Mouse (Mus musculus): ENCODE results near the gene Pdilt. TPM values are rescaled to one million over a fixed set of nuclear protein-coding genes. Genes with fewer than 3 reads are reported as not detected.
"Not testable (repeated sequence)": the region's sequence is repeated elsewhere in the genome, so short reads cannot be mapped to it uniquely, and the experiment has no call there.

The Pdilt gene
- under 1 TPM in 1 of 4 experiments, not detected in 3; 0.12 TPM for total RNA-seq (2022)

DNA sequence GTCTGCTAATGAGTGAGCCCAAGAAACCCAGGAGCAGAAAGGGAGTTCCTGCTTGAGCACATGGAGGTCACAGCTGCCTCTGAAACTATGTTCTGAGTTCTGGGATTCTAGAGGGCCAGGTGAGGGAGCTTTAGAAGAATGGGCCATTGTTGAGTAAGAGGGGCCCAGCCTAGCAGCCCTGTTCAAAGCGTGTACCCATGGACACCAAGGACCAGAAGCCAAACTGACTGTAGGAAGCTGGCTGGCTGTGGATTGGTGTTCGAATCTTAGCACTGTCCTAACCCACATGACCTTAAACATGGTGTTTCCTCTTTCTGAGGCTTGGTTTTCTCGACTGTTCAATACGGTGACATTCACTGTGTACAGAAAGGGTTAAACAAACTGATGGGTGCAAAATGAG is at the start of gene Pdilt:
Gene Pdilt (minus strand): TSS at position 101 of the 400 bp plus-strand sequence.
- no peak for DNase-seq (ENCODE audit: low spot score)

GRCm38 (mm10) chr7:119562476-119562875 is 39.2 kb upstream of the Pdilt start:
- not testable (repeated sequence) for DNase-seq (ENCODE audit: low spot score)

GRCm38 (mm10) chr7:119561441-119561840 is 38.2 kb upstream of the Pdilt start:
- DNase-seq (ENCODE audit: low spot score) = no peak

DNA sequence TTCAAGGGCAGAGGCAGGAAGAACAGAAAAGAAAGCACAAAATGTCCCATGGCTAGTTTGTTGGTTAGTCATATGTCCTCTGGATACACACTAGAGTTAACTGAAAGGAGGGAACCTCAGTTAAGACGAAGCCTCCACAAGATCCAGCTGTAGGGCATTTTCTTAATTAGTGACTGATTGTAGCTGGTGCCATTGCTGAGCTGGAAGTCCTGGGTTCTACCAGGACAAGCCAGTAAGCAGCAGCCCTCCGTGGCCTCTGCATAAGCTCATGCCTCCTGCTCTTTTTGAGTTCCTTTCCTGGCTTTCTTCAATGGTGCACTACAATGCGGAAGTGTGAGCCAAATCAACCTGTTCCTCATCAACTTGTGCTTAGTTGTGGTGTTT is 37.2 kb upstream of the Pdilt start:
- DNase-seq (ENCODE audit: low spot score) = no peak

- no peak for DNase-seq (ENCODE audit: low spot score)
Measured at GRCm38 (mm10) chr7:119559789-119560451, 36.6 kb upstream of the Pdilt start.

DNA sequence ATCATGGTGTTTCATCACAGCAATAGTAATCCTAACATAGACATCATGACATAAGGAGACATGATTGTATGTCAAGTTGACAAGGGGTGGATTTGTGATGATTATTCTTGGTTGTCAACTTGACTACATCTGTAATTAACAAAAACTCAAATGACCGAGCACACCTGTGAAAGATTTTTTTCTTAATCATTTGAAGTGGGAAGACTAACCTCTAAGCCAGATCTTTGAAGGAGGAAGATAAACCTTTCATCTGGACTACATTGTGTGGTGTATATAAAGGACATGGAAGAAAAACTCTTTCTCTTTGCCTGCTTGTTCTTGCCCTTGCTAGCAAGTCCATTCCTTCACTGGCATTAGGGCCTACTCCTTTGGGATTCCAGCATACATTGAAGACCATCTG is 30.8 kb upstream of the Pdilt start, which contains the start of gene Acsm2:
Gene Acsm2 (plus strand): TSS at position 301 of the 400 bp plus-strand sequence.
- DNase-seq (ENCODE audit: low spot score) = no peak

GRCm38 (mm10) chr7:119550471-119551222 is 27.4 kb upstream of the Pdilt start:
- no peak for DNase-seq (ENCODE audit: low spot score)

DNA sequence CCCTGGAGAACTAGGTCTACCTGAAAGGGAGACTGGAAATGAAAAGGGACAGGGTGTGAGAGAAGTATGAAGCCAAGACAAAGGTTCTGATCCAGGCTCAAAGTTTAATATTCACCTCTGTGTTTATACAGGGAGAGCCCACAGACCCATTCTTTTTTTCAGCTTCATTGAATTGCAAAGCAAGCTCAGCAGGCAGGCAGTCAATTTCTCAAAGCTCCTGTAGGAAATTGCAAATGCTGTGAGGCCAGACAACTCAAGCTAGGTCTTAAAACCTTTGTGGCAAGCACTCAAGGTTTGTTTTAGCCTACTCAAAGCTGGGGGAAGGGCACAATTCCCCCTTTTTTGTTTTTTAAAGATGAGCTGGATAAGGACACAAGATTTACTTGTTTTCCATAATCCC is 22.3 kb upstream of the Pdilt start:
- no peak for DNase-seq (ENCODE audit: low spot score)

DNA sequence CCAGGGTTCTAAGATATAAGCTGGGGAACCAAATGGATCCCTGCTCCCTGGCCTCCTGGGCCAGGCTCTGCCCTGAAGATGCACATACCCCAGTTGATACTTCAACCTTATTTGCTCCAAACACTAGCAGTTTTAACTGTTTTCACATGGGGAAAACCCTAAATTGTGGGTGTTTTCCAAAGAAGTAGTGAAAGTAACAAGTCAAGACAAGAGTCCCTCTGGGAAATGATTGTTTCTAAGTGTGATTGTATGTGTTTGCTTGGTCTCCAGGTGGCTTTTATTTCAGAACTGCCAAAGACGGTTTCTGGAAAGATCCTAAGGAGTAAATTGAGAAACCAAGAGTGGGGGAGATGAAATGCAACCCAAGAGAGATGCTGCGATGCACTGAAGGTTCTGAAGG is 19.2 kb upstream of the Pdilt start:
- DNase-seq (ENCODE audit: low spot score) = no peak

DNA sequence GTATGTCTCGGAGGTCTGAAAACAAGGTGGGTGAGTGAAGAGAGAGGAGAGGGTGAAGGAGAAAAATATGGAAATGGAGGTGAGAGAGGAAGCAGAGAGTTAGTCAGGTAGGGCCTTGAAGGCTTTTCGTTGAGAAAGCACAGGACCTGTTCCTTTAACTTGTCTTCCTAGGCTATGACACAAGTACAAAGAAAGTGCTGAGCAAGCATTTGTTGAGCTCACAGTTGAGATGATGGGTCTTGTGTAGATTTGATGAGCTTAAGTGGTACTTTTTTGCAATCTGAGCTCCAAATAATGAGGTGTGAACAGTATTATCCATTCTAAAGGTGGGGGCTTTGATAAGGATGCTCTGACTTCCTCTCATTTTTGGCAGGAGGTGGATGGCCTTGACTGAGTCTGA is 11.1 kb upstream of the Pdilt start:
- no peak for DNase-seq (ENCODE audit: low spot score)

- no peak for DNase-seq (ENCODE audit: low spot score)
Measured at GRCm38 (mm10) chr7:119532924-119533323, 9.6 kb upstream of the Pdilt start.

DNA sequence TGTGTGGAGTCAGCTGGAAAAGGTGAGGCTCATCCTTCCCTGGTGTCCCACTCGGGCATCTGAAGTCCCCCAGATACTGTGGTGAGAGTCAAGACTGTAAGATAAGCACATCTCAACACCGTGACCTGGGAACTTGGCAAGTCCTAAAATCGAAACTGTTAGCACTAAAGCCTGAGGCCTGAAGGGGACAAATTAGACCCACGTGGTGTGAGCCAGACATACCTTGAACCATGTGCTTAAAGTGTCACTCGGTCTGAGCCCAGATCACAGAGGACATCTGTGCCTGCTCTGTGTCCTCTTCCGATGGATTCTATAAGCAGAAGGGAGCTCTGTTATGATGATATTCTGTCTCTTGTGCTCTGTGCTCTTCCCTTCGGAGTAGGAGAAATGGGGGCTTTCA is 5.3 kb upstream of the Pdilt start:
- no peak for DNase-seq (ENCODE audit: low spot score)

- no peak for DNase-seq (ENCODE audit: low spot score)
Measured at GRCm38 (mm10) chr7:119527548-119527947, 4.3 kb upstream of the Pdilt start.

- DNase-seq (ENCODE audit: low spot score) = no peak
Measured at GRCm38 (mm10) chr7:119527135-119527534, 3.8 kb upstream of the Pdilt start.

DNA sequence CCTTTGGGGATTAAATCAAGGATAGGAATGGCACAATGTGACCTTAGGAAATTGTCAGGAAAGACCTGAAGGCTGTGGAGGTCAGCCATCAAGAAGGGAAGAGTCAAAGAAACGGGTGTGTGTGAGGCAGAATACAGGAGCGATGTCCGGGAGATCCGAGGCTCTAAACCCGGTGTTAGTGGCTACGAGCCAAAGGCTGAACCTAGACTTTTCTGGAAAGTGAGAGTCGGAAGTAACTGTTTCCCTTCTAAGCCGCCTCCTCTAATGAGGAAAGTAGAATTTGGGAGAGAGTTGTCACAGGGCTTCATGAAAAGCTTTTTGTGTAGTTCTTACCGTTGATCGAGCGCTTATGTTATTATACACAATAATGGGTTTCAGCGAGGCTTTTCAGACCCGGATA is 3.2 kb upstream of the Pdilt start:
- DNase-seq (ENCODE audit: low spot score) = no peak

DNA sequence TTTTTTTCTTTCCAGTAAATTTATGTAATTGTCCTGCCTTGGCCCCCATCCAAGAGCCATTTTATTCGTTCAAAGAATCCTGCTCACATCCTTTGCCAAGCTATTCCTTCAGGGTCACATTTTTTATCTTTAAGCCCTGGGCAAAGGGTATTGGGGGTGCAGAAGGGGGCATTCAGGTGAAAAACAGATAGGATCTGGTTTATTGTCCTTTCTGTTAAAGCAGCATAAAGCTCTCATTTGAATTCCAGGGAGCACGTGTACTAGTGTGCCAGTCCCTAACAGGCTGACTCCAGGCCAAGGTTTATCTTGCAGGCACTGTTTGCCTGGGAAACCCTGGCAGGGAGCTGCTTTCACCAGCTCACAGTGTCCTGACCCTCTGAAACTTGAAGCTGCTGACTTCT is 2.6 kb upstream of the Pdilt start:
- DNase-seq (ENCODE audit: low spot score) = peak; percentile 59

DNA sequence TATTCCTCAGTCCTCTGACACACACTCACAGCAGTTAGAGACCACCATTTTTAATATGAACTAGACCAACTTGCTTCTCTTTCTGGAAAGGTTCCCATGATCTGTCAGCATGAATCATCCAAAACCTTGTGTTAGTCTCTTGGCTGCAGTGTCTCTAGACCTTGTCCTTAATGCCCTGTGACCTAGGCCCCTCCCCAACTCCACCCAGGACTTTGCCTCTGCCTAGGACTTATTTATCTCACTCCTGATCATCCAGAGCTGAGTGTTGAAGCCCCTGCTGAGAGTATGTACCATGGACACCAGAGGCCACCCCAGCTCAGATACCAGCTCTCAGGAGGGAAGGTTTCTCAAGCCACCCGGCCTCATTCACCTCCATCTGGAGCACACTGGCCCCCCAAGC is 904 bp downstream of the Pdilt start:
- no peak for DNase-seq (ENCODE audit: low spot score)

GRCm38 (mm10) chr7:119521816-119522215 is 1.5 kb downstream of the Pdilt start:
- no peak for DNase-seq (ENCODE audit: low spot score)

DNA sequence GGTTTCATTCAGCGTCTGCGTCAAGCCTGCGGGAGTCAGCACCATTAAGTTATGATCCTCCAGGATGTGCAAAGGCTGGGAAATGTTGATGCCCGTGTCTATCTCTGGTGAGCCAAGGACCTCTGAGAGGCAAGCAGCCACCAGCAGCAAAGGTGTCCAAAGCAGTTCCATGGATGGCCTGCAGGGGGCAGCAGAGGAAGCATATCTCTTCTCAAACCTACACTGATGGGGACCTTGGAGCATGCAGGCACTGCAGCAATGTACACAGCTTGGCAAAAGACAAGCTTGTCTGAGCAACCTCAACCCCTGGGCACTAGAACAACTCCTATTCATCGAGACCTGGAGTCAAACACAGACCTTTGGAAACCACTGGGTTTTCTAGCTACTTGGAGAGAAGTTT is 3.6 kb downstream of the Pdilt start:
- peak; percentile 41 for DNase-seq (ENCODE audit: low spot score)

GRCm38 (mm10) chr7:119519163-119519562 is 4.1 kb downstream of the Pdilt start, which contains the start of gene Acsm5:
Gene Acsm5 (plus strand): TSS chr7:119519463.
- no peak for DNase-seq (ENCODE audit: low spot score)

GRCm38 (mm10) chr7:119516272-119516558 is 7.1 kb downstream of the Pdilt start:
- no peak for DNase-seq (ENCODE audit: low spot score)

GRCm38 (mm10) chr7:119515492-119516271 is 7.6 kb downstream of the Pdilt start:
- no peak for DNase-seq (ENCODE audit: low spot score)

DNA sequence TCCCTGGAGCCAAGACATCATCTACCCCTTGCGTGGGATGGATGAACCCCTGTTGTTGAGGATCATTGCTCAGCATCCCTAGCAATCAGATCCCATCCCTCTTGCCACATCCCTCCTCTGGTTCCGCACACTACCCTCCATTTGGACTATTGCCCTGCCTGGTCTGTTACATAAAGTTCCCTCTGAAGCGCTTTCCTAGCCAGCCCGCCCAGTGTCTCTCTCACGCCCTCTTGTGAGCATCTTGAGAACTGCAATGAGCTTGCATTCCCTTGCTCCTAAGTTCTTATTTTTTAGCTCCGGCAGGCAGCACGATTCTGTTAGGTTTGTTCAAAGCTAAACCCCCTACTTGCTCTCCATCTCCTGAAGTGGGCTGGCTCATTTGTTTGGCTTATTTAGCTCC is 10.2 kb downstream of the Pdilt start:
- DNase-seq (ENCODE audit: low spot score) = no peak
